In the genomic region with DNA sequence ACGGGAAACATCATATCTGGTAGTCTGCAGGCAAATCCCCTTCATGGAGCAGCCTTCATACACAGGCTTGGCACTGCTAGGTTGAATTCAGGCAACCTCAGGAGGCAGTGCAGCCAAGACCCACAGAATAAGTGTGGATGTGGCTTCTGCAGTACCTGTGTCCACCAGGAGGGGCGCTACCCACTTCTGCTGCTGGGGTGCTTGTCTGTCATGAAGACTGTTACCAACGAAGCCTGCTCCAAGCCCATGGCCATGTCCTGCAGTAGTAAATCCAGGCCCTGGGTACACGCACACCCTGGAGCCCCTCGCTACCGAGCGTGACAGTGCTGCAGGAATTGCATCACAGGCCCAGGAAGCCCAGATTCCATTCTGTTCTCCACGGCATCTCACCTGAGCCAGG, we compare ENCODE assay signal across 8 mouse cellular contexts. TPM values are rescaled to one million over a fixed set of nuclear protein-coding genes. Genes with fewer than 3 reads are reported as not detected.
A peak's percentile ranks its signal among the peaks of the same experiment; 100 is the strongest.
DNase-seq lines count a peak whose midpoint lies in the region; ATAC-seq and TF ChIP-seq lines count a peak whose summit lies in the region.
"Had no signal": no experiment of that assay in that cellular context is flagged by ENCODE, and none has a peak within 500 bp of the region (broad histone marks: within the 10 kb centered on the region; RNA-seq: fewer than 3 reads in every experiment).

No protein-coding gene starts in this region.

- DNase-seq in liver: peak; percentile 65
- DNase-seq in G1E (ENCODE audit: low spot score): peak; percentile 57
- DNase-seq in c-Kit-positive CD71-negative TER-119-negative erythroid progenitor cells, embryonic 14.5 days (ENCODE audit: low read depth): peak; percentile 47
- DNase-seq in gastrocnemius, adult 8-10 months (ENCODE audit: low spot score in 2 of 2): peak; percentile 53 to 54
- peak; percentile 71 to 89 for DNase-seq in left cerebral cortex, postnatal 14 days (ENCODE audit: low spot score in 2 of 2)
- peak; percentile 71 for DNase-seq in neural tube, embryonic 11.5 days (ENCODE audit: low spot score)

- no peaks in the 10 kb centered on the region for H3K9me3 ChIP-seq in liver, embryonic 12.5 days (replicated peaks)
- no peaks in the 10 kb centered on the region for H3K9me3 ChIP-seq in G1E (replicated peaks)
- no peaks in the 10 kb centered on the region for H3K9me3 ChIP-seq in neural tube, embryonic 11.5 days (ENCODE audit: control insufficient read depth, low read length)
- H3K9me3 ChIP-seq: midbrain, embryonic 12.5 days had no signal

- H3K4me1 ChIP-seq in liver, embryonic 12.5 days: peaks cover 17% of the 10 kb centered on the region
- peaks cover 17% of the 10 kb centered on the region for H3K4me1 ChIP-seq in G1E (ENCODE audit: insufficient read depth, low read depth, low read length)
- peaks cover 2% of the 10 kb centered on the region for H3K4me1 ChIP-seq in neural tube, embryonic 11.5 days (ENCODE audit: control insufficient read depth, insufficient read depth, low read length)

- H3K9ac ChIP-seq in liver, embryonic 12.5 days: no peak overlapping the region
- no peak overlapping the region for H3K9ac ChIP-seq in neural tube, embryonic 11.5 days (ENCODE audit: low read length)
- H3K9ac ChIP-seq: midbrain, embryonic 12.5 days had no signal

- no peak overlapping the region for H3K4me3 ChIP-seq in liver, embryonic 12.5 days
- H3K4me3 ChIP-seq in G1E (ENCODE audit: low read depth, low read length): no peak overlapping the region
- H3K4me3 ChIP-seq in neural tube, embryonic 11.5 days (ENCODE audit: low read depth, low read length): no peak overlapping the region
- H3K4me3 ChIP-seq: midbrain, embryonic 12.5 days had no signal

- intact Hi-C loops in left cerebral cortex, postnatal 14 days (cut with DNase I): no loop called here

- WGBS in liver, embryonic 12.5 days (ENCODE audit: insufficient replicate concordance): 62% methylated on average over 8 of the region's 8 CpGs
- WGBS in neural tube, embryonic 11.5 days: 73% methylated on average over 8 of the region's 8 CpGs

- no peak overlapping the region for H3K4me2 ChIP-seq in liver, embryonic 12.5 days
- no peak overlapping the region for H3K4me2 ChIP-seq in neural tube, embryonic 11.5 days (ENCODE audit: low read depth)
- H3K4me2 ChIP-seq: midbrain, embryonic 12.5 days had no signal

- H3K36me3 ChIP-seq in liver, embryonic 12.5 days: peaks cover 48% of the 10 kb centered on the region
- H3K36me3 ChIP-seq in G1E (replicated peaks): peaks cover 59% of the 10 kb centered on the region
- H3K36me3 ChIP-seq in neural tube, embryonic 11.5 days (ENCODE audit: control insufficient read depth, insufficient read depth, low read length): peaks cover 24% of the 10 kb centered on the region

- H3K27ac ChIP-seq in liver, embryonic 12.5 days: no peak overlapping the region
- H3K27ac ChIP-seq in neural tube, embryonic 11.5 days (ENCODE audit: low read depth, low read length): no peak overlapping the region
- H3K27ac ChIP-seq: midbrain, embryonic 12.5 days had no signal

- H3K27me3 ChIP-seq in liver, embryonic 12.5 days (replicated peaks): no peaks in the 10 kb centered on the region
- H3K27me3 ChIP-seq in G1E (ENCODE audit: insufficient read depth, low read length): peaks cover 11% of the 10 kb centered on the region; the same call in 1 of the 2 replicates
- no peaks in the 10 kb centered on the region for H3K27me3 ChIP-seq in neural tube, embryonic 11.5 days (ENCODE audit: control insufficient read depth, insufficient read depth, low read length)
- H3K27me3 ChIP-seq: midbrain, embryonic 12.5 days had no signal

- peak; percentile 95 for TF ChIP-seq CTCF in G1E (IDR thresholded peaks at IDR 0.05; ENCODE audit: low read depth, low read length)

- no peak for ATAC-seq in liver, embryonic 12.5 days
- ATAC-seq in G1E (ENCODE audit: extremely low read depth, insufficient number of reproducible peaks, low FRiP score, poor library complexity, severe bottlenecking): peak; percentile 28; the same call in 1 of the 2 replicates
- no peak for ATAC-seq in neural tube, embryonic 11.5 days (ENCODE audit: insufficient read depth, low FRiP score, low TSS enrichment)

RNA-seq across cellular contexts. Expression of a gene that starts 6.7 kb away (rescaled TPM):
- polyA plus RNA-seq in liver, embryonic 12.5 days (2016; fragmentation: Nextera tagmentation; extraction: Ambion mirVana): 45.9 and 48.6 TPM in 2 replicates
- total RNA-seq in G1E (2014; fragmentation: Nextera tagmentation) (6.7 and 8.4 TPM in 2 replicates), G1E (2017) (28.5 and 30.8 TPM in 2 replicates)
- polyA plus RNA-seq in G1E (2012): 53.1 and 59.0 TPM in 2 replicates
- total RNA-seq in gastrocnemius, adult 8-10 months (2022): 10 to 100 TPM; 26.4 to 32.0 (median 30.1) TPM
- 10 to 100 TPM; 37.0 to 47.7 TPM for total RNA-seq in left cerebral cortex, postnatal 14 days (2021)
- 89.6 and 92.1 TPM in 2 replicates for polyA plus RNA-seq in neural tube, embryonic 11.5 days (2014; fragmentation: Nextera tagmentation; extraction: Ambion mirVana)

RNA-seq across cellular contexts. Expression of a gene that starts 22.7 kb away (rescaled TPM):
- polyA plus RNA-seq in liver, embryonic 12.5 days (2016; fragmentation: Nextera tagmentation; extraction: Ambion mirVana): 6.2 and 7.0 TPM in 2 replicates
- total RNA-seq in G1E (2014; fragmentation: Nextera tagmentation) (0.39 and 0.98 TPM in 2 replicates), G1E (2017) (3.4 and 3.6 TPM in 2 replicates)
- polyA plus RNA-seq in G1E (2012): 14.0 and 19.5 TPM in 2 replicates
- total RNA-seq in gastrocnemius, adult 8-10 months (2022): 1 to 10 TPM in 2 of 4 experiments, under 1 TPM in 2; 0.56 to 1.7 (median 1.2) TPM
- total RNA-seq in left cerebral cortex, postnatal 14 days (2021): 100 to 1,000 TPM; 197 to 200 TPM
- polyA plus RNA-seq in neural tube, embryonic 11.5 days (2014; fragmentation: Nextera tagmentation; extraction: Ambion mirVana): 11.9 and 12.6 TPM in 2 replicates

Comparison
In these comparisons a context has a peak if more than half of its experiments do, and no peak if none do; other contexts are left out.
1. RNA of a gene that starts 22.7 kb away (total RNA-seq): 197 to 200 TPM in left cerebral cortex, postnatal 14 days; 0.39 to 3.6 TPM in G1E and 0.56 to 1.7 TPM in gastrocnemius, adult 8-10 months; every median in the first group is over 10 times any median in the second.
2. Peak in every context shown above with its lines, with median percentiles within 50 percentile points of each other: DNase-seq.